Mouse (Mus musculus) MEL (cell line): ENCODE results near the gene Derl3. TPM values are rescaled to one million over a fixed set of nuclear protein-coding genes. Genes with fewer than 3 reads are reported as not detected.

ENCODE experiments used
- DNase-seq: peaks from one replicate; pipeline ENCODE4 v3.0.0; 2011; ENCODE audit warnings: low read depth, low spot score
- H3K27ac ChIP-seq: 2 replicates; pipeline ENCODE4 v1.5.1; 2012; ENCODE audit warnings: low read depth, mild to moderate bottlenecking, control low read depth, low read length, moderate library complexity; ENCODE audit not compliant: control insufficient read depth
- H3K27me3 ChIP-seq, 2 experiments: fragments of 150-350 bp in 1 of 2; sonication (generic) in 1 of 2; 2 replicates each; pipeline ENCODE4 v1.6.1; 2012; ENCODE audit warnings: low read length in 2 of 2, mild to moderate bottlenecking in 2 of 2, improper control_type of control experiment in 1 of 2, moderate library complexity in 1 of 2; ENCODE audit not compliant: insufficient read depth in 2 of 2, control insufficient read depth in 1 of 2
- H3K36me3 ChIP-seq, 2 experiments: 2 replicates each; pipeline ENCODE4 v1.6.1; 2012 to 2014; ENCODE audit warnings: low read length in 2 of 2, improper control_type of control experiment in 1 of 2, inconsistent platforms in 1 of 2, mild to moderate bottlenecking in 1 of 2; ENCODE audit not compliant: insufficient read depth in 2 of 2, control insufficient read depth in 1 of 2
- H3K4me1 ChIP-seq, 2 experiments: fragments of 150-350 bp in 1 of 2; sonication (generic) in 1 of 2; 2 replicates each; pipeline ENCODE4 v1.6.1; 2012; ENCODE audit warnings: low read length in 2 of 2, improper control_type of control experiment in 1 of 2, mild to moderate bottlenecking in 1 of 2; ENCODE audit not compliant: insufficient read depth in 2 of 2, control insufficient read depth in 1 of 2
- H3K4me3 ChIP-seq, 2 experiments: fragments of 150-350 bp in 1 of 2; sonication (generic) in 1 of 2; 2 replicates each; pipeline ENCODE4 v1.5.1; 2012; ENCODE audit warnings: low read depth in 2 of 2, low read length in 2 of 2, mild to moderate bottlenecking in 2 of 2, moderate library complexity in 2 of 2, control low read depth in 1 of 2, improper control_type of control experiment in 1 of 2; ENCODE audit not compliant: control insufficient read depth in 1 of 2, insufficient read depth in 1 of 2
- H3K79me2 ChIP-seq: 2 replicates; pipeline ENCODE4 v1.6.1; 2012; ENCODE audit warnings: mild to moderate bottlenecking, low read length, moderate library complexity; ENCODE audit not compliant: control insufficient read depth, poor library complexity, insufficient read depth
- H3K9ac ChIP-seq: 2 replicates; pipeline ENCODE4 v1.6.1; 2012; ENCODE audit warnings: low read depth, mild to moderate bottlenecking, control low read depth, low read length, moderate library complexity; ENCODE audit not compliant: control insufficient read depth, poor library complexity, severe bottlenecking
- H3K9me3 ChIP-seq: fragments of 150-350 bp; sonication (generic); replicated peaks from 2 replicates; pipeline ENCODE4 v1.6.1; 2012; ENCODE audit warnings: mild to moderate bottlenecking, low read length, improper control_type of control experiment, moderate library complexity; ENCODE audit not compliant: insufficient read depth
- BHLHE40 ChIP-seq: IDR thresholded peaks from 2 replicates; pipeline ENCODE4 v1.6.1; 2012; ENCODE audit warnings: low read depth, mild to moderate bottlenecking, inconsistent platforms, low read length, improper control_type of control experiment, borderline replicate concordance
- CHD1 ChIP-seq: IDR thresholded peaks from 2 replicates; pipeline ENCODE4 v1.6.1; 2012; ENCODE audit warnings: low read depth, mild to moderate bottlenecking, inconsistent platforms, low read length, improper control_type of control experiment
- CHD2 ChIP-seq: IDR thresholded peaks from 2 replicates; pipeline ENCODE4 v1.6.1; 2011; ENCODE audit warnings: low read length, improper control_type of control experiment
- ELF1 ChIP-seq: IDR thresholded peaks from 2 replicates; pipeline ENCODE4 v1.6.1; 2014; ENCODE audit warnings: low read depth, mild to moderate bottlenecking, inconsistent platforms, low read length, improper control_type of control experiment, moderate library complexity
- KAT2A ChIP-seq: conservative IDR thresholded peaks from 2 replicates; pipeline ENCODE4 v1.6.1; 2012; ENCODE audit warnings: low read depth, low read length, improper control_type of control experiment, inconsistent platforms
- MAFK ChIP-seq: IDR thresholded peaks from 2 replicates; pipeline ENCODE4 v1.6.1; 2011; ENCODE audit warnings: low read depth, mild to moderate bottlenecking, low read length, improper control_type of control experiment, borderline replicate concordance
- MAZ ChIP-seq: IDR thresholded peaks from 2 replicates; pipeline ENCODE4 v1.6.1; 2012; ENCODE audit warnings: low read depth, mild to moderate bottlenecking, inconsistent platforms, low read length, improper control_type of control experiment
- MXI1 ChIP-seq: IDR thresholded peaks from 2 replicates; pipeline ENCODE4 v1.6.1; 2011; ENCODE audit warnings: mild to moderate bottlenecking, low read depth, low read length, improper control_type of control experiment
- MYC ChIP-seq: IDR thresholded peaks from 2 replicates; pipeline ENCODE4 v1.6.1; 2011; ENCODE audit warnings: low read depth, mild to moderate bottlenecking, low read length, improper control_type of control experiment, moderate library complexity
- NELFE ChIP-seq: IDR thresholded peaks from 2 replicates; pipeline ENCODE4 v1.6.1; 2011; ENCODE audit warnings: low read depth, low read length, improper control_type of control experiment
- NRF1 ChIP-seq: IDR thresholded peaks from 2 replicates; pipeline ENCODE4 v1.6.1; 2014; ENCODE audit warnings: low read depth, mild to moderate bottlenecking, inconsistent platforms, low read length, improper control_type of control experiment, moderate library complexity; ENCODE audit not compliant: poor library complexity, insufficient read depth, severe bottlenecking
- POLR2AphosphoS2 ChIP-seq: IDR thresholded peaks from 2 replicates; pipeline ENCODE4 v1.6.1; 2011; ENCODE audit warnings: low read length, improper control_type of control experiment
- POLR2AphosphoS5 ChIP-seq: IDR thresholded peaks from 2 replicates; pipeline ENCODE4 v1.6.1; 2012; ENCODE audit warnings: low read depth, borderline replicate concordance, mild to moderate bottlenecking, inconsistent platforms, low read length, moderate library complexity, mixed read lengths
- RAD21 ChIP-seq: IDR thresholded peaks from 2 replicates; pipeline ENCODE4 v1.6.1; 2011; ENCODE audit warnings: mild to moderate bottlenecking, low read depth, low read length, improper control_type of control experiment
- RCOR1 ChIP-seq: IDR thresholded peaks from 2 replicates; pipeline ENCODE4 v1.6.1; 2012; ENCODE audit warnings: low read depth, mild to moderate bottlenecking, inconsistent platforms, low read length, improper control_type of control experiment
- SMC3 ChIP-seq: IDR thresholded peaks from 2 replicates; pipeline ENCODE4 v1.6.1; 2011; ENCODE audit warnings: low read depth, low read length, improper control_type of control experiment
- TBP ChIP-seq: IDR thresholded peaks from 2 replicates; pipeline ENCODE4 v1.8.0; 2011; ENCODE audit warnings: low read depth, low read length, improper control_type of control experiment
- TCF12 ChIP-seq: IDR thresholded peaks from 2 replicates; pipeline ENCODE4 v1.6.1; 2014; ENCODE audit warnings: low read depth, mild to moderate bottlenecking, inconsistent platforms, low read length, improper control_type of control experiment, moderate library complexity
- UBTF ChIP-seq: IDR thresholded peaks from 2 replicates; pipeline ENCODE4 v1.6.1; 2012; ENCODE audit warnings: low read depth, mild to moderate bottlenecking, inconsistent platforms, low read length, improper control_type of control experiment, moderate library complexity, borderline replicate concordance; ENCODE audit not compliant: insufficient read depth
- ZMIZ1 ChIP-seq: IDR thresholded peaks from 2 replicates; pipeline ENCODE4 v1.6.1; 2012; ENCODE audit warnings: low read depth, mild to moderate bottlenecking, inconsistent platforms, low read length, improper control_type of control experiment, moderate library complexity
- ZNF384 ChIP-seq: IDR thresholded peaks from 2 replicates; pipeline ENCODE4 v1.6.1; 2012; ENCODE audit warnings: low read depth, mild to moderate bottlenecking, inconsistent platforms, low read length, improper control_type of control experiment
- polyA plus RNA-seq, 2 experiments: library from polyadenylated mRNA; stranded (reverse) in 1 of 2; unstranded in 1 of 2; fragments of >175 nt in 1 of 2; fragments of >200 nt in 1 of 2; gene quantifications; 2 replicates each; pipeline versions ENCODE4 v1.2.1 to v1.2.4; 2012; ENCODE audit warnings: low replicate concordance in 2 of 2, low read depth in 1 of 2; ENCODE audit not compliant: insufficient read length in 2 of 2, insufficient read depth in 1 of 2, missing spikeins in 1 of 2
- total RNA-seq: library from RNA; depleted of rRNA; stranded (reverse); fragments of 300-350 nt; gene quantifications from 2 replicates; pipeline ENCODE4 v1.2.3, GENCODE M21; 2012

Gene Derl3
- total and polyA plus RNA-seq, 3 experiments = 0.69 to 1.5 TPM; not detected in 1

DNA sequence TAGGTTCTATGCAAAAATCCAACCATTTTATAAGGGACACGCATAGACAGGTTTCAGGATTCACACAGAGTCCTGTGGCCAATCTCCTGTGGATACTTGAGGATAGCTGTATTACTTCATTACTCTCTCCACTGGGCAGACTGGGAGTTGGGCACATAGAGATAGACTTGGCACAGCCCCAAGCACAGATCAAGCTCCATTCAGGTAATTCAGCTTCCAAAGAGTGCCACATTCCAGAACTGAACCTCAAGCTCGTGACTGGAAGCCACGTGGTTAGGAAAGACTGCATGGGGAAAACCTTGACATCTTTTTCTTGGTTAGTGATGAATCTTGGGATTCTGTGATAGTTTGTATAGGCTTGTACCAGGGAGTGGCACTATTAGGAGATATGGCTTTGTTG lies 14.4 kb upstream of the Derl3 start:
- Histone ChIP-seq H3K27ac (no peak overlapping the region), H3K4me3 (no peak overlapping the region), H3K9me3 (no peaks in the 10 kb centered on the region), H3K36me3 (no peaks in the 10 kb centered on the region), H3K4me1 (no peaks in the 10 kb centered on the region), H3K79me2 (no peaks in the 10 kb centered on the region), H3K27me3 (no peaks in the 10 kb centered on the region; a peak in 1 of 4 replicates), H3K9ac (no peak overlapping the region)
- no peak for DNase-seq
- no peak for TF ChIP-seq MYC
- TF ChIP-seq CHD2 = no peak
- TF ChIP-seq KAT2A = no peak
- TF ChIP-seq NRF1 = no peak

DNA sequence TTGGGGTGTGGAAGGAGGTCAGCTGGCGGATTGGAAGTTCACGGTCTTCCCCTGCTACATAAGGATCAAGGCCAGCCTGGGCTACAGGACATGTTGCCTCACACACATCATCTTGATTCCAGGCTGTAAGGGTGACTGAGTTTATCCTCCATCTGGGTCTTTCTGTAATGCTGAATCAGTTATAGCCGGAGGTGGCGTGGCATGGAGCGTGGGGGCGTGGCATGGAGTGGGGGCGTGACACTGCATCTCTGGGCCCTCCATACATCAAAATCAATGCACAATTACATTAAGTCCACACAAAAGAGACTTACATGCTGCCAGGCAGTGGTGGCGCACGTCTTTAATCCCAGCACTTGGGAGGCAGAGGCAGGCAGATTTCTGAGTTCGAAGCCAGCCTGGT lies 12.9 kb upstream of the Derl3 start:
- H3K4me3 ChIP-seq = no peak overlapping the region
- H3K79me2 ChIP-seq = no peaks in the 10 kb centered on the region
- no peak for DNase-seq
- H3K27me3 ChIP-seq = no peaks in the 10 kb centered on the region; a peak in 1 of 4 replicates
- no peak overlapping the region for H3K9ac ChIP-seq
- no peaks in the 10 kb centered on the region for H3K4me1 ChIP-seq
- no peak overlapping the region for H3K27ac ChIP-seq
- no peaks in the 10 kb centered on the region for H3K9me3 ChIP-seq
- TF ChIP-seq MYC (no peak), UBTF (no peak), ZNF384 (no peak), CHD2 (no peak), NELFE (no peak), MAFK (no peak), BHLHE40 (no peak)
- TF ChIP-seq, all 39 proteins: peak for 0
- H3K36me3 ChIP-seq = no peaks in the 10 kb centered on the region

DNA sequence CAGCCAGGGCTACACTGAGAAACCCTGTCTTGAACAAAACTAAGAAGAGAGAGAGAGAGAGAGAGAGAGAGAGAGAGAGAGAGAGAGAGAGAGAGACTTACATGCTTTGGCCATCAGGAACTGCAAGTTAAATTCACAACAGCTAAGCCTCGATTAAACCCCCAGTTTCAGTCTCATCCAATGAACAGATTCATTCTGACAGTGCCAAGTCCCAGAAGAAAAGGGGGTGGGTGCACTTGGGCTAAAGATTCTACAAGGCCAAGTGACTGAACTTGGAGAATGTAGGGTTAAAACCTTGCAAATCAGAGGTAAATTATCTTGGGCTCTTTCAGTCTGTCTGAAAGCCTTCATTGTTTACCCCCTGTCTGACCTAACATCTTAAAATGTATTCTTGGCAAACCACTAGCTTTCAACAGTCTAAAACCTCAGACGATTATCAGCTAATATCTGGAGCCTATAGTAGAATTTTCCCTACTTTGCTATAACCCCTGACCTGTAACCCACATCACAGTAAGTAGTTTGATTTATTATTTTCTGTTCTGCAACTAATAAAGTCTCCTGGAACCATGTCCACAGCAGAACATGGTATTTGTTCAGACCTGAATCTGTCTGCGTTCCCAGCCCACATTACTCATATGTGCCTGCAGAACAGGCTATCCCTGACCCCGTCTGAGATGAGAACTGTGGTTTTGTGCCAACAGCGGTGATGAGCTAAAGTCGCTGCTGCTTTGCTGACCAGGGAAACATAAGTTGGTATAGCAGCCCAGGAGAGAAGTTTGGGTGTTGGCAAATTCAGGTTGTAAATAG lies 12.2 kb upstream of the Derl3 start:
- Histone ChIP-seq H3K9me3 (no peaks in the 10 kb centered on the region), H3K9ac (no peak overlapping the region), H3K79me2 (no peaks in the 10 kb centered on the region), H3K27ac (no peak overlapping the region), H3K4me3 (no peak overlapping the region), H3K27me3 (no peaks in the 10 kb centered on the region), H3K4me1 (no peaks in the 10 kb centered on the region), H3K36me3 (no peaks in the 10 kb centered on the region)
- no peak for DNase-seq
- TF ChIP-seq RCOR1 (no peak), SMC3 (no peak), ELF1 (no peak), BHLHE40 (no peak), MYC (no peak), KAT2A (no peak), POLR2AphosphoS2 (no peak), TCF12 (no peak), TBP (no peak), MXI1 (no peak), MAZ (no peak), CHD1 (no peak), ZMIZ1 (no peak), POLR2AphosphoS5 (no peak), RAD21 (no peak), NELFE (no peak)
- TF ChIP-seq, all 39 proteins: peak for 0
